Mouse (Mus musculus): ENCODE data around the gene Tgfbr2. TPM values are rescaled to one million over a fixed set of nuclear protein-coding genes. Genes with fewer than 3 reads are reported as not detected.

Gene Tgfbr2
- total and polyA plus RNA-seq, 3 experiments = 19.6 to 46.3 (median 42.8) TPM

GRCm38 (mm10) chr9:116146235-116146634, 28.9 kb downstream of the Tgfbr2 start:
- in situ Hi-C loops (cut with MboI; ENCODE audit: low pct_ligation_motif_present, low pct_unique_long_range_greater_than_20kb, low sequenced_read_pairs) = no loop called here

GRCm38 (mm10) chr9:116145231-116145641, 29.9 kb downstream of the Tgfbr2 start:
- Histone ChIP-seq H3K36me3 (replicated peaks in 1 of 2; ENCODE audit: control insufficient read depth in 1 of 2, insufficient read depth in 1 of 2, low read length in 1 of 2) (peaks cover 37 to 74% of the 10 kb centered on the region in 2 experiments), H3K27me3 (replicated peaks) (no peaks in the 10 kb centered on the region), H3K27ac (ENCODE audit: insufficient read depth, low read depth) (peak overlapping the region; percentile 94), H3K79me2 (replicated peaks; ENCODE audit: control insufficient read depth, extremely low read depth, insufficient read depth, poor library complexity, severe bottlenecking) (peaks cover 90% of the 10 kb centered on the region), H3K4me2 (ENCODE audit: insufficient read depth, low read depth, poor library complexity, severe bottlenecking) (peak overlapping the region; percentile 79), H3K4me1 (ENCODE audit: control insufficient read depth in 1 of 2, insufficient read depth in 2 of 2) (peaks cover 14 to 68% of the 10 kb centered on the region in 2 experiments), H3K9me3 (replicated peaks; ENCODE audit: low read length) (no peaks in the 10 kb centered on the region), H3K4me3 (replicated peaks in 1 of 3; ENCODE audit: low read depth in 2 of 3, low read length in 2 of 3, poor library complexity in 1 of 3) (peak overlapping the region; percentile 32 to 48 (median 47)), H3K9ac (ENCODE audit: insufficient read depth, low read depth) (peak overlapping the region; percentile 71)
- DNase-seq (ENCODE audit: extremely low read depth) = peak; percentile 86
- dilution Hi-C loops (cut with MboI; ENCODE audit: extremely low pct_ligation_motif_present, extremely low pct_unique_long_range_greater_than_20kb, low sequenced_read_pairs) (no loop called here), in situ Hi-C loops (cut with MboI; ENCODE audit: low pct_ligation_motif_present, low pct_unique_long_range_greater_than_20kb, low sequenced_read_pairs) (no loop called here)
- no peak for TF ChIP-seq ZC3H11A (IDR thresholded peaks at IDR 0.05; ENCODE audit: low read depth, low read length)
- no peak for TF ChIP-seq SMC3 (IDR thresholded peaks at IDR 0.05; ENCODE audit: low read depth, low read length)
- peak; percentile 76 for TF ChIP-seq ETS1 (conservative IDR thresholded peaks at IDR 0.05; ENCODE audit: low read depth, low read length)
- peak; percentile 86 for TF ChIP-seq USF1 (IDR thresholded peaks at IDR 0.05; ENCODE audit: low read depth, low read length)
- TF ChIP-seq UBTF (IDR thresholded peaks at IDR 0.05; ENCODE audit: low read depth, low read length) = no peak
- no peak for TF ChIP-seq ZNF384 (IDR thresholded peaks at IDR 0.05; ENCODE audit: low read depth, low read length)
- peak; percentile 91 for TF ChIP-seq MAX (IDR thresholded peaks at IDR 0.05; ENCODE audit: low read length)
- no peak for TF ChIP-seq ZMIZ1 (IDR thresholded peaks at IDR 0.05; ENCODE audit: low read depth, low read length)
- TF ChIP-seq MAFK (IDR thresholded peaks at IDR 0.05; ENCODE audit: insufficient replicate concordance, low read length) = no peak
- no peak for TF ChIP-seq E2F4 (IDR thresholded peaks at IDR 0.05; ENCODE audit: insufficient replicate concordance, low read depth, low read length)
- no peak for TF ChIP-seq CTCF (conservative IDR thresholded peaks at IDR 0.05 in 1 of 2, IDR thresholded peaks at IDR 0.05 in 1 of 2; ENCODE audit: low read depth in 2 of 2, low read length in 2 of 2)
- TF ChIP-seq RCOR1 (conservative IDR thresholded peaks at IDR 0.05; ENCODE audit: low read depth, low read length) = no peak
- TF ChIP-seq TCF12 (IDR thresholded peaks at IDR 0.05; ENCODE audit: low read depth, low read length) = peak; percentile 81
- TF ChIP-seq PAX5 (IDR thresholded peaks at IDR 0.05; ENCODE audit: low read length) = no peak
- no peak for TF ChIP-seq TBP (conservative IDR thresholded peaks at IDR 0.05; ENCODE audit: low read depth, low read length)
- TF ChIP-seq MEF2A (IDR thresholded peaks at IDR 0.05; ENCODE audit: borderline replicate concordance, low read depth, low read length) = no peak
- peak; percentile 42; the same call in 1 of the 2 replicates for TF ChIP-seq POLR2A (IDR thresholded peaks at IDR 0.05; ENCODE audit: low read depth, low read length)
- TF ChIP-seq MYC (IDR thresholded peaks at IDR 0.05; ENCODE audit: low read depth, low read length) = peak; percentile 80
- no peak for TF ChIP-seq JUN (IDR thresholded peaks at IDR 0.05; ENCODE audit: insufficient read depth, low read depth, low read length)
- no peak for TF ChIP-seq CHD2 (IDR thresholded peaks at IDR 0.05; ENCODE audit: low read length)
- no peak for TF ChIP-seq CHD1 (IDR thresholded peaks at IDR 0.05; ENCODE audit: low read depth, low read length)
- TF ChIP-seq NRF1 (IDR thresholded peaks at IDR 0.05; ENCODE audit: low read depth, low read length) = no peak
- TF ChIP-seq JUND (conservative IDR thresholded peaks at IDR 0.05; ENCODE audit: low read depth, low read length) = no peak; the same call in 1 of the 2 replicates
- no peak for TF ChIP-seq ELF1 (IDR thresholded peaks at IDR 0.05; ENCODE audit: low read depth, low read length)
- no peak for TF ChIP-seq NELFE (IDR thresholded peaks at IDR 0.05; ENCODE audit: low read depth, low read length)
- peak; percentile 51; the same call in 1 of the 2 replicates for TF ChIP-seq EP300 (IDR thresholded peaks at IDR 0.05; ENCODE audit: low read length)
- no peak; the same call in 1 of the 2 replicates for TF ChIP-seq RAD21 (IDR thresholded peaks at IDR 0.05; ENCODE audit: low read depth, low read length)
- TF ChIP-seq BHLHE40 (IDR thresholded peaks at IDR 0.05; ENCODE audit: low read depth, low read length) = peak; percentile 96
- peak; percentile 30; the same call in 1 of the 2 replicates for TF ChIP-seq SIN3A (IDR thresholded peaks at IDR 0.05; ENCODE audit: low read length)
- peak; percentile 83 for TF ChIP-seq USF2 (conservative IDR thresholded peaks at IDR 0.05; ENCODE audit: low read depth, low read length)

More at GRCm38 (mm10) chr9:116146235-116146634, 28.9 kb downstream of the Tgfbr2 start:
- Histone ChIP-seq H3K27me3 (replicated peaks) (no peaks in the 10 kb centered on the region), H3K4me2 (ENCODE audit: insufficient read depth, low read depth, poor library complexity, severe bottlenecking) (peak overlapping the region; percentile 79), H3K27ac (ENCODE audit: insufficient read depth, low read depth) (peak overlapping the region; percentile 78), H3K79me2 (replicated peaks; ENCODE audit: control insufficient read depth, extremely low read depth, insufficient read depth, poor library complexity, severe bottlenecking) (peaks cover 91% of the 10 kb centered on the region), H3K9ac (ENCODE audit: insufficient read depth, low read depth) (peak overlapping the region; percentile 71; the same call in 1 of the 2 replicates), H3K36me3 (replicated peaks in 1 of 2; ENCODE audit: control insufficient read depth in 1 of 2, insufficient read depth in 1 of 2, low read length in 1 of 2) (peaks cover 32 to 75% of the 10 kb centered on the region in 2 experiments), H3K4me1 (ENCODE audit: control insufficient read depth in 1 of 2, insufficient read depth in 2 of 2) (peaks cover 11 to 67% of the 10 kb centered on the region in 2 experiments), H3K9me3 (replicated peaks; ENCODE audit: low read length) (no peaks in the 10 kb centered on the region), H3K4me3 (replicated peaks in 1 of 3; ENCODE audit: low read depth in 2 of 3, low read length in 2 of 3, poor library complexity in 1 of 3) (peak overlapping the region; percentile 32 to 50 (median 48))
- no peak for DNase-seq (ENCODE audit: extremely low read depth)
- TF ChIP-seq USF1 (IDR thresholded peaks at IDR 0.05; ENCODE audit: low read depth, low read length) = no peak
- TF ChIP-seq MXI1 (IDR thresholded peaks at IDR 0.05; ENCODE audit: low read depth, low read length) = no peak; the same call in 1 of the 2 replicates
- no peak for TF ChIP-seq NRF1 (IDR thresholded peaks at IDR 0.05; ENCODE audit: low read depth, low read length)
- TF ChIP-seq JUND (conservative IDR thresholded peaks at IDR 0.05; ENCODE audit: low read depth, low read length) = no peak
- no peak for TF ChIP-seq EP300 (IDR thresholded peaks at IDR 0.05; ENCODE audit: low read length)
- no peak for TF ChIP-seq UBTF (IDR thresholded peaks at IDR 0.05; ENCODE audit: low read depth, low read length)
- TF ChIP-seq TBP (conservative IDR thresholded peaks at IDR 0.05; ENCODE audit: low read depth, low read length) = no peak
- TF ChIP-seq HCFC1 (IDR thresholded peaks at IDR 0.05; ENCODE audit: low read depth, low read length) = 0 out of 2 replicates have a peak, but pooled peaks have one; percentile 12
- TF ChIP-seq USF2 (conservative IDR thresholded peaks at IDR 0.05; ENCODE audit: low read depth, low read length) = no peak
- dilution Hi-C loops (cut with MboI; ENCODE audit: extremely low pct_ligation_motif_present, extremely low pct_unique_long_range_greater_than_20kb, low sequenced_read_pairs) = no loop called here

Data from CH12.LX (cell line).